Mouse (Mus musculus): ENCODE measurements around the gene Cluh.

DNA sequence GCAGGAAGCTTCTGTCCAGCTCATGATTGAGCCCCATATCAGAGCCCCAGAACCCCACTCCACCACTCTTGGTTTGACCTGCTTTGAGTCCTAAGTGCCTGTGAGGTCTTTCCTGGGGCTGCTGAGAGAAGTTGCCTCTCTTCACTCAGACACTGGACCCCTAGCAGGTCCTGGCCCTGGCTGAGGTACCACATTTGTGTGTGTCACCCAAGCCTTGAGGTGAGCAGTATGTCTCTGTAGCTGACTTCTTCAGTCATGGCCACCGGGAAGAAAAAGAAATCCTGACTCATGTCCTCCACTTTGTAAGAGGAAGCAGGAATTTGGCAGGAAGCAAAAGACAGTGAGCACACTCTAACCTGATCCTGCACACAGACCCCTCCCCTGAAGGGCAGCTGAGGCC, 9.7 kb upstream of the Cluh start:
- no peak for TF ChIP-seq MAX (IDR thresholded peaks at IDR 0.05; ENCODE audit: low read length)
- TF ChIP-seq E2F4 (IDR thresholded peaks at IDR 0.05; ENCODE audit: insufficient replicate concordance, low read depth, low read length), result no peak
- no peak for TF ChIP-seq CTCF (conservative IDR thresholded peaks at IDR 0.05 in 1 of 2, IDR thresholded peaks at IDR 0.05 in 1 of 2; ENCODE audit: low read depth in 2 of 2, low read length in 2 of 2)
- TF ChIP-seq USF2 (conservative IDR thresholded peaks at IDR 0.05; ENCODE audit: low read depth, low read length), result no peak
- TF ChIP-seq POLR2A (IDR thresholded peaks at IDR 0.05; ENCODE audit: low read depth, low read length), result no peak
- TF ChIP-seq JUND (conservative IDR thresholded peaks at IDR 0.05; ENCODE audit: low read depth, low read length), result no peak
- no peak for TF ChIP-seq UBTF (IDR thresholded peaks at IDR 0.05; ENCODE audit: low read depth, low read length)
- no peak for TF ChIP-seq NELFE (IDR thresholded peaks at IDR 0.05; ENCODE audit: low read depth, low read length)
- TF ChIP-seq TCF12 (IDR thresholded peaks at IDR 0.05; ENCODE audit: low read depth, low read length), result no peak
- TF ChIP-seq POLR2AphosphoS2 (IDR thresholded peaks at IDR 0.05; ENCODE audit: low read depth, low read length), result no peak
- TF ChIP-seq ZMIZ1 (IDR thresholded peaks at IDR 0.05; ENCODE audit: low read depth, low read length), result no peak

All from CH12.LX (cell line).